Mouse (Mus musculus) midbrain, postnatal 0 days (tissue): ENCODE data around the gene Creb1. TPM values are rescaled to one million over a fixed set of nuclear protein-coding genes. Genes with fewer than 3 reads are reported as not detected.

ENCODE experiments used
- ATAC-seq: fragments of 200-750 bp; cut with Nextera tagmentation; 2 replicates; pipeline ENCODE4 v1.8.0; 2017; ENCODE audit warnings: moderate number of reproducible peaks, mild to moderate bottlenecking, moderate TSS enrichment, moderate library complexity; ENCODE audit not compliant: low FRiP score
- DNase-seq: peaks from one replicate; pipeline ENCODE4 v3.0.0-alpha.2; 2015; ENCODE audit warnings: low spot score
- H3K27ac ChIP-seq: fragments of 300-500 bp; sonication (generic); 2 replicates; pipeline ENCODE4 v1.5.1; 2014; ENCODE audit warnings: low read depth, mild to moderate bottlenecking, low read length, mixed read lengths
- H3K27me3 ChIP-seq: fragments of 300-500 bp; sonication (generic); 2 replicates; pipeline ENCODE4 v1.6.1; 2014; ENCODE audit warnings: low read length, control low read depth, mixed read lengths; ENCODE audit not compliant: insufficient read depth
- H3K36me3 ChIP-seq: fragments of 300-500 bp; sonication (generic); 2 replicates; pipeline ENCODE4 v1.6.1; 2014; ENCODE audit warnings: low read length, control low read depth, mixed read lengths; ENCODE audit not compliant: insufficient read depth
- H3K4me1 ChIP-seq: fragments of 300-500 bp; sonication (generic); 2 replicates; pipeline ENCODE4 v1.6.1; 2014; ENCODE audit warnings: mild to moderate bottlenecking, control low read depth, antibody characterized with exemption, low read length, mixed read lengths; ENCODE audit not compliant: insufficient read depth
- H3K4me2 ChIP-seq: fragments of 300-500 bp; sonication (generic); 2 replicates; pipeline ENCODE4 v1.6.1; 2014; ENCODE audit warnings: low read depth, mild to moderate bottlenecking, low read length, mixed read lengths; ENCODE audit not compliant: poor library complexity, severe bottlenecking
- H3K4me3 ChIP-seq: fragments of 300-500 bp; sonication (generic); 2 replicates; pipeline ENCODE4 v1.5.1; 2014; ENCODE audit warnings: low read depth, mild to moderate bottlenecking, low read length, moderate library complexity
- H3K9ac ChIP-seq: fragments of 300-500 bp; sonication (generic); replicated peaks from 2 replicates; pipeline ENCODE4 v1.6.1; 2014; ENCODE audit warnings: mild to moderate bottlenecking, low read length, moderate library complexity, mixed read lengths; ENCODE audit not compliant: poor library complexity, severe bottlenecking
- H3K9me3 ChIP-seq: fragments of 300-500 bp; sonication (generic); 2 replicates; pipeline ENCODE4 v1.6.1; 2016; ENCODE audit warnings: low read length, control low read depth
- CTCF ChIP-seq: IDR thresholded peaks from 2 replicates; pipeline ENCODE4 v1.5.1; 2016; ENCODE audit warnings: antibody characterized with exemption, mild to moderate bottlenecking
- WGBS: fragments of 180-500 bp; shearing (Covaris S2); extraction: QIAGEN DNeasy Blood & Tissue Kit; methylation state at CpG from one replicate; pipeline ENCODE4 v1.1.7; 2014; 5-methylcytosine and 5-hydroxymethylcytosine counted together
- polyA plus RNA-seq: library from polyadenylated mRNA; unstranded; fragments of >200 nt; fragmentation: Nextera tagmentation; extraction: Ambion mirVana; gene quantifications from 2 replicates; pipeline ENCODE4 v1.2.1, GENCODE M21; 2015
- total RNA-seq: library from RNA; depleted of rRNA; stranded (reverse); fragments of >200 nt; gene quantifications from 2 replicates; pipeline ENCODE4 v1.2.3, GENCODE M21; 2014

The Creb1 gene
- total and polyA plus RNA-seq, 2 experiments from 2014 or later: 11.8 to 45.1 TPM

DNA sequence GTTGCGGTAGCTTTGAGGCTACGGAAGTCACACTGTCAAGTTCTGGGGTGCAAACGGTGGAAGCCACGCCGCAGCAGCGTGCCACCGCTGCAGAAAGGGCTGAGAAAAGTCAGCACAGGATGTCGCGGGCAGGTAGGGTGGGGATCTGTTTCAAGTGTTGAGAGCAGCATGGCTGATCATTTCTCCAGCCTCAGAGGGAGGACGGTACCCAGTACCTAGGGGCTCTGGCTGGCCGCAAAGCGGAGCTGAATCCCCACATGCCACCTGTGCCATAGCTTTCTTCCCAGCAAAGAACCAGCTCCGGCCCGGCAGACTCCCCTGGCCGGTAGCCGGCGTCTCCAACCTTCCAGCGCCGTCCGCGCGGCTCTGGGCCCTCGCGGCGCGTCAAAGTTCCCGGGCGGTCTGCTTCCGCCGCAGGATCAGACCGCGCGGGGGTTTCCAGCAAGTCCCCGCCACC is 350 bp upstream of the Creb1 start:
- DNase-seq: no peak
- peaks cover 8% of the 10 kb centered on the region; the same call in 1 of the 2 replicates for H3K4me1 ChIP-seq
- WGBS: 1% methylated on average over 33 of the region's 34 CpGs
- no peaks in the 10 kb centered on the region for H3K27me3 ChIP-seq
- peak overlapping the region; percentile 89 for H3K4me2 ChIP-seq
- H3K4me3 ChIP-seq: peak overlapping the region; percentile 94
- H3K27ac ChIP-seq: peak overlapping the region; percentile 92
- H3K9me3 ChIP-seq: no peaks in the 10 kb centered on the region
- H3K36me3 ChIP-seq: no peaks in the 10 kb centered on the region
- peak overlapping the region; percentile 81 for H3K9ac ChIP-seq
- ATAC-seq: peak; percentile 61
- TF ChIP-seq CTCF: no peak

DNA sequence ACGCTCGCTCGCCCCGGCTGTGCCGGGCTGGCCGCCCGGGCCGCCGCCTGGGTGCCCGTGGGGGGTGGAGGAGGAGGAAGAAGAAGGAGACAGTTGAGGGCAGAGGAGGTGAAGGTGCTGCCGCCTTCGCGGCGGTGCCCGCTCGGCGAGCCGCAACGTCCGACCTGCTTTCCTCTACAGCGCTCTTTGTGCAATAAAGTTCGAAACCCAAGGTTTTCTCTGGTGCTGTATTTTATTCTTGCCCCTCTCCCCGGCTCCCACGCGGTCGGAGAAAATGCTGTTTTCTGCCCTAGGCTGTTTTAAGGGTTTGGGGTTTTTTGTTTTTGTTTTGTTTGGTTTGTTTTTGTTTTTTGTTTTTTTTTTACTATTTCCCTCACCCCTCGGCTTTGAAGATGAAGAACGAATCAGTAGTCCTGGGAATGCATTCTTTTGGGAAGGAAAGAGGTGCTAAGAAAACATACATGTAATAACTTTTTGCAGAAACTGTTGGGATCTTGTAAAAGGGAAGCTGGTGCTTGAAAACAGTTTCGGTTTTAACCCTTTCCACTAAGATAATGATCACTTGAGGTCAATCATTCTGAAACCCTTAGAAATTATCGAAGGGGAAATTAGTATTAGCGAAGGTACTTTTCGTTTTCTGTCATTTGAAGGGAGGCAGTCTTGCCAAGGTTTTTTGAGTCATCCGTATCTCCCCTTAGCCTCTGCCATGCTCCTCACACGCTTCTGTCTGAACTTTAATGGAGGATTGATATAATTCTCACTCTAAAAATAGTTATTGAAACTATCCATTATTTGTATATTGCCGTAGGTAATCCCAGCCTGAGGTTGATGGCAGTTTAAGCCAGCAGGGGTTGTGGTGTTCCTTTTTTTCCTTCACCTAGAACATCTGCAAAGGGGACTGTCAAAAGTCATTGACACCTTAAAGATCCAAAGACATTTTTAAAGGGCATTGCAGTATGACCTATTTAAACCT is 1.3 kb downstream of the Creb1 start:
- Histone ChIP-seq H3K4me1 (peaks cover 8% of the 10 kb centered on the region; the same call in 1 of the 2 replicates), H3K27ac (peak overlapping the region; percentile 100), H3K9ac (peak overlapping the region; percentile 98), H3K4me3 (peak overlapping the region; percentile 94), H3K4me2 (peak overlapping the region; percentile 65), H3K9me3 (no peaks in the 10 kb centered on the region), H3K36me3 (no peaks in the 10 kb centered on the region), H3K27me3 (no peaks in the 10 kb centered on the region)
- DNase-seq (peak; percentile 33), ATAC-seq (no peak)
- TF ChIP-seq CTCF: no peak; the same call in 1 of the 2 replicates
- under 1% methylated on average over 26 of the region's 35 CpGs for WGBS

DNA sequence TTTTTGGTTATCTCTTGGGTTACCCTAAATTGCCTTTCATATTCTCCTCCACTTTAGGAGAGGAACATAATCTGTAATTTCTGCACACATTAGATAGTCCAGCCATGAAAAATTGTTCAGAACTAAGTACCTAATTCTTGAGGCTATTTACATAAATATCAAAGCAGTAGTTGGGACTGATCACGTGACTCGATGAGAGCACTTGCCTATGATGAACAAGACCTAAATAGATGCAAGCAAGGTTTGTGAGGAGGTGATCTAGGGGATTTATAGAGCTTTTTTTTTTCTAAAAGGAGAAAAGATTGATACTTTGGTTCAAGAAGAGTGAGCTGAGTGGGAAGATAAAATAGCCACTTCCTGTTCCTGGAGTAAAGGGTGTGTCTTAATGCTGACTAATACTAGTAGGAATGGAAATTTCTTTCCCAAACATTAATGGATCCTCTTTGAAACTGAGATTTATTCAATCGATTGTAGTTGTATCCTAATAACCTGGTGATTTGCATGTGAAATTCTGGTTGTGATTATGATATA is 6.5 kb downstream of the Creb1 start:
- H3K9me3 ChIP-seq: no peaks in the 10 kb centered on the region
- WGBS: 89% methylated on average over 3 of the region's 3 CpGs

DNA sequence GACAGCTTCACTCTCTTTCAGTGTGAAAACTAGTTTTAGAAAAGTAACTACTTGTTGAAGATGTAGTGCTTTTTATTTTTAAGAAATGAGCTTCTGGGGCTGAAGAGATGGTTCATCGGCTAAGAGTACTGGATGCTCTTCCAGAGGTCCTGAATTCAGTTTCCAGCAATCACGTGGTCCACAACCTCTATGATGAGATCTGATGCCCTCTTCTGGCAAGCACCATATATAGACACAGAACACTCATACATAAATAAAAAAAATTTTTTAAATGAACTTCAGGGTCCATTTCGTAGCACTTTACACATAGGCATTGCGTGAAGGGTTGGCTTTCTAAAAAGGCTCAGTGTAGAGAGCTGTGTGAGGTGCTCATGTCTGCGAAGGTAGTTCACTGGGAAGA is 11.3 kb downstream of the Creb1 start:
- no peak overlapping the region for H3K4me2 ChIP-seq
- no peaks in the 10 kb centered on the region for H3K36me3 ChIP-seq
- no peaks in the 10 kb centered on the region for H3K9me3 ChIP-seq
- H3K27me3 ChIP-seq: no peaks in the 10 kb centered on the region
- ATAC-seq: no peak
- TF ChIP-seq CTCF: no peak
- H3K4me1 ChIP-seq: no peaks in the 10 kb centered on the region
- no peak for DNase-seq
- H3K4me3 ChIP-seq: no peak overlapping the region
- 85% methylated on average over 5 of the region's 5 CpGs for WGBS
- no peak overlapping the region for H3K27ac ChIP-seq
- H3K9ac ChIP-seq: no peak overlapping the region

More for the DNA sequence above, 6.5 kb downstream of the Creb1 start:
- no peak for ATAC-seq
- no peak overlapping the region for H3K27ac ChIP-seq
- no peaks in the 10 kb centered on the region for H3K27me3 ChIP-seq
- no peak overlapping the region for H3K9ac ChIP-seq
- no peaks in the 10 kb centered on the region for H3K36me3 ChIP-seq
- H3K4me2 ChIP-seq: no peak overlapping the region
- H3K4me1 ChIP-seq: 0 out of 2 replicates have a peak, but pooled peaks cover 2% of the 10 kb centered on the region
- no peak for TF ChIP-seq CTCF
- no peak for DNase-seq
- no peak overlapping the region for H3K4me3 ChIP-seq

DNA sequence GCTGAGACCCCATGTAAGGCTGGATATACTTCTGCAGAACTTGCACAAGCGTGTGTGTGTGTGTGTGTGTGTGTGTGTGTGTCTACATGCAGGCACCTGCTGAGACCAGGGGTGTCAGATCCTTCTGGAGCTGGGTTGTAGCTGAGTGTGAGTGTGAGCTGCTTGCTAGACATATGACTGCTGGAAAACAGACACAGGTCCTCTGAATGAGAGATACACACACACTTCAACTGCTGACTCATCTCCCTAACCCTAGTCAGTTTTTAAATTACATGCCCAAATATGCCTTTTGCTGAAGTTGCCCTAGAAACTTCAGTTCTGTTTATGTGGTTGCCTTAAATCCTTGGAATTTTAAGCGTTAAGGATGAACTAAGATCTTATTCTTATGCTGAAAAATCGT is 13.6 kb downstream of the Creb1 start:
- no peak for DNase-seq
- ATAC-seq: no peak
- Histone ChIP-seq H3K9me3 (no peaks in the 10 kb centered on the region), H3K4me1 (no peaks in the 10 kb centered on the region), H3K4me2 (no peak overlapping the region), H3K4me3 (no peak overlapping the region), H3K27ac (no peak overlapping the region), H3K36me3 (no peaks in the 10 kb centered on the region), H3K9ac (no peak overlapping the region), H3K27me3 (no peaks in the 10 kb centered on the region)
- WGBS: 84% methylated on average over 3 of the region's 3 CpGs
- TF ChIP-seq CTCF: no peak

DNA sequence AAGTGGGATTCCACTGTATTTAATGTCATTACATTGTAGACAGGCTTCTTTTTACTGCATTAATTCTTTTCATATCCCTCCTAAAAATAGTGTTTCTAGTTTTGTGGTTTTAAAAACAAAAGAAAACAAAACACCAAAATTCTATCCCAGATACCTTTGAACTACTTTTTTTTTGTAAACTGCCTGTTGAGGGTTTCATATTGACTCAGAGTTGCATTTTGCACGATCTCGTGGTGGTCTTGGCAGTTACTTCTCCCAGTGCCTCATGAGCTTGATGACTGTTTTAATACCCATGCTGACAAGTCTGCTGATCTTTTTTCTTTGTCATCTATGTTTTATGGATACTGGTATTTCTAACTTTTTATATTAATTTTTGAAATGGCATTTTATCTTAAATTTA is 16.9 kb downstream of the Creb1 start:
- Histone ChIP-seq H3K9ac (no peak overlapping the region), H3K4me3 (no peak overlapping the region), H3K36me3 (no peaks in the 10 kb centered on the region), H3K27ac (no peak overlapping the region), H3K4me2 (no peak overlapping the region), H3K27me3 (no peaks in the 10 kb centered on the region), H3K4me1 (no peaks in the 10 kb centered on the region), H3K9me3 (no peaks in the 10 kb centered on the region)
- DNase-seq (no peak), ATAC-seq (no peak)
- TF ChIP-seq CTCF: no peak
- whole genome bisulfite sequencing: 79% methylated on average over 2 of the region's 2 CpGs
